In the genomic region with DNA sequence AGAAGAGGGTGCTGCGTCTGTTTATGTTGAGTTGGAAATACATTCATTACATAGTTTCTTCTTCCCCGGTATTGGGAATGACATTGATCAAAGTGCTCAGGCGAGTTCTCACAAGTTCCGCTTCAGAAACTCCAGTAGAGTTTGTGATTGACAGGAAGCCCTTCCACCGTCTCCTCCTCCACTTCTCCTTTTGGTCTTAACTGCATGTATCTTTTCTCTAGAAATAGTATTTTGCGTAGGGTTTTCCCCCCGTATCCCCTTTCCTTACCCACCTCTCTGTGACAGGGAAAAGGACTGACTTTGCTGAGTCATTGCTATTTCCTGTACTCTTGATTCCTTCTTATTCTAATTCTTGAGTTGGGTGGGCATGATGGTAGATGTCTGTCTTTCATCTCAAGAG, we compare ENCODE assay signal across 18 mouse cellular contexts. TPM values are rescaled to one million over a fixed set of nuclear protein-coding genes. Genes with fewer than 3 reads are reported as not detected.
DNase-seq lines count a peak whose midpoint lies in the region; ATAC-seq and TF ChIP-seq lines count a peak whose summit lies in the region.
"Had no signal": no experiment of that assay in that cellular context is flagged by ENCODE, and none has a peak within 500 bp of the region (broad histone marks: within the 10 kb centered on the region; RNA-seq: fewer than 3 reads in every experiment).

No protein-coding gene starts in this region.

- H3K9ac ChIP-seq in CH12.LX (ENCODE audit: insufficient read depth, low read depth) = no peak overlapping the region
- H3K9ac ChIP-seq: embryonic facial prominence, embryonic 12.5 days; forebrain, embryonic 15.5 days; heart, embryonic 13.5 days; hindbrain, embryonic 13.5 days; intestine, embryonic 15.5 days had no signal

- in situ Hi-C loops in CH12.LX (cut with MboI; ENCODE audit: low pct_ligation_motif_present, low pct_unique_long_range_greater_than_20kb, low sequenced_read_pairs) = loop anchor here (10.0 kb wide), 1 partner anchor 53 kb away; no protein-coding TSS in a partner anchor

- peak; percentile 23 for DNase-seq in heart, adult 11 months
- no peak for DNase-seq in heart, postnatal 36 days
- DNase-seq in CH12.LX (ENCODE audit: extremely low read depth) = peak; percentile 46
- no peak for DNase-seq in cerebellum, adult 8-10 months
- no peak for DNase-seq in retina, postnatal 1 day
- no peak for DNase-seq in adrenal gland, adult 18-20 months (ENCODE audit: low spot score in 2 of 2)
- DNase-seq: adrenal gland, postnatal 14 days; cerebellum, adult 11-12 months; cerebellum, postnatal 10 days; gastrocnemius, postnatal 14 days; heart, postnatal 4 days had no signal

- no peak for TF ChIP-seq POLR2A in CH12.LX (IDR thresholded peaks at IDR 0.05; ENCODE audit: low read depth, low read length)

- H3K27me3 ChIP-seq in CH12.LX (replicated peaks) = no peaks in the 10 kb centered on the region
- H3K27me3 ChIP-seq: embryonic facial prominence, embryonic 12.5 days; forebrain, embryonic 15.5 days; heart, embryonic 13.5 days; hindbrain, embryonic 13.5 days; intestine, embryonic 15.5 days had no signal

- H3K36me3 ChIP-seq in CH12.LX (replicated peaks in 1 of 2; ENCODE audit: control insufficient read depth in 1 of 2, insufficient read depth in 1 of 2, low read length in 1 of 2) = no peaks in the 10 kb centered on the region
- H3K36me3 ChIP-seq: embryonic facial prominence, embryonic 12.5 days; forebrain, embryonic 15.5 days; heart, embryonic 13.5 days; hindbrain, embryonic 13.5 days; intestine, embryonic 15.5 days had no signal

- H3K27ac ChIP-seq in CH12.LX (ENCODE audit: insufficient read depth, low read depth) = no peak overlapping the region
- H3K27ac ChIP-seq: embryonic facial prominence, embryonic 12.5 days; forebrain, embryonic 15.5 days; heart, embryonic 13.5 days; hindbrain, embryonic 13.5 days; intestine, embryonic 15.5 days had no signal

- no peaks in the 10 kb centered on the region for H3K79me2 ChIP-seq in CH12.LX (replicated peaks; ENCODE audit: control insufficient read depth, extremely low read depth, insufficient read depth, poor library complexity, severe bottlenecking)

- no peaks in the 10 kb centered on the region for H3K9me3 ChIP-seq in CH12.LX (replicated peaks; ENCODE audit: low read length)
- H3K9me3 ChIP-seq: embryonic facial prominence, embryonic 12.5 days; forebrain, embryonic 15.5 days; heart, embryonic 13.5 days; hindbrain, embryonic 13.5 days; intestine, embryonic 15.5 days had no signal

- ATAC-seq in granulocyte monocyte progenitor cell, adult 5-6 weeks (replicated peaks; ENCODE audit: poor library complexity, severe bottlenecking) = peak; percentile 79
- peak; percentile 43; the same call in 1 of the 2 replicates for ATAC-seq in monocyte, adult 5-6 weeks (replicated peaks; ENCODE audit: insufficient number of reproducible peaks, low FRiP score, low TSS enrichment, poor library complexity, severe bottlenecking)
- ATAC-seq: forebrain, embryonic 15.5 days; intestine, embryonic 15.5 days had no signal

- peak overlapping the region; percentile 61; the same call in 1 of the 2 replicates for H3K4me2 ChIP-seq in CH12.LX (ENCODE audit: insufficient read depth, low read depth, poor library complexity, severe bottlenecking)
- H3K4me2 ChIP-seq: embryonic facial prominence, embryonic 12.5 days; forebrain, embryonic 15.5 days; heart, embryonic 13.5 days; hindbrain, embryonic 13.5 days; intestine, embryonic 15.5 days had no signal

- peak; percentile 28; the same call in 1 of the 2 replicates for TF ChIP-seq EP300 in CH12.LX (IDR thresholded peaks at IDR 0.05; ENCODE audit: low read length)

- H3K4me1 ChIP-seq in CH12.LX (ENCODE audit: control insufficient read depth in 1 of 2, insufficient read depth in 2 of 2) = peaks cover 2 to 15% of the 10 kb centered on the region in 2 experiments; a peak in 3 of 4 replicates
- H3K4me1 ChIP-seq: embryonic facial prominence, embryonic 12.5 days; forebrain, embryonic 15.5 days; hindbrain, embryonic 13.5 days; intestine, embryonic 15.5 days had no signal

- dilution Hi-C loops in CH12.LX (cut with MboI; ENCODE audit: extremely low pct_ligation_motif_present, extremely low pct_unique_long_range_greater_than_20kb, low sequenced_read_pairs) = no loop called here

- TF ChIP-seq CTCF in CH12.LX (conservative IDR thresholded peaks at IDR 0.05 in 1 of 2, IDR thresholded peaks at IDR 0.05 in 1 of 2; ENCODE audit: low read depth in 2 of 2, low read length in 2 of 2) = no peak

- H3K4me3 ChIP-seq in CH12.LX (replicated peaks in 1 of 3; ENCODE audit: low read depth in 2 of 3, low read length in 2 of 3, poor library complexity in 1 of 3) = no peak overlapping the region
- H3K4me3 ChIP-seq: embryonic facial prominence, embryonic 12.5 days; forebrain, embryonic 15.5 days; heart, embryonic 13.5 days; hindbrain, embryonic 13.5 days; intestine, embryonic 15.5 days had no signal

- TF ChIP-seq RAD21 in CH12.LX (IDR thresholded peaks at IDR 0.05; ENCODE audit: low read depth, low read length) = no peak

- intact Hi-C loops in heart, postnatal 36 days (cut with DNase I) = loop anchor here (10.0 kb wide), 1 partner anchor 63 kb away; no protein-coding TSS in a partner anchor

TF ChIP-seq in CH12.LX, 34 proteins besides CTCF, POLR2A, EP300 and RAD21:
- TF ChIP-seq SMC3 (IDR thresholded peaks at IDR 0.05; ENCODE audit: low read depth, low read length) (no peak), USF2 (conservative IDR thresholded peaks at IDR 0.05; ENCODE audit: low read depth, low read length) (no peak), MAFK (IDR thresholded peaks at IDR 0.05; ENCODE audit: insufficient replicate concordance, low read length) (0 out of 2 replicates have a peak, but pooled peaks have one; percentile 61)

RNA-seq across cellular contexts. Expression of gene Aqp9, which starts 18.9 kb away (rescaled TPM):
- total RNA-seq in heart, postnatal 36 days (2021) = under 1 TPM; 0.16 to 0.22 TPM
- total RNA-seq in CH12.LX (2012; rRNA removed) (0.08 TPM in 1 of 2 replicates, not detected in the other), CH12.LX (2014; rRNA removed) (not detected in 2 replicates)
- not detected in 2 replicates for polyA plus RNA-seq in CH12.LX (2012; ENCODE audit: insufficient read length, low read depth)
- 1.0 and 1.1 TPM in 2 replicates for total RNA-seq in granulocyte monocyte progenitor cell, adult 5-6 weeks (2014; fragmentation: Nextera tagmentation)
- 0.52 and 1.4 TPM in 2 replicates for total RNA-seq in granulocyte monocyte progenitor cell, adult 5-6 weeks (2017)
- total RNA-seq in monocyte, adult 5-6 weeks (2017) = 13.4 to 39.6 TPM (median 30.9 TPM) in 3 replicates
- total RNA-seq in adrenal gland, adult 18-20 months (2021) = under 1 TPM; 0.16 to 0.33 TPM
- polyA plus RNA-seq: embryonic facial prominence, embryonic 12.5 days had no signal

RNA-seq across cellular contexts. Expression of gene Aldh1a2, which starts 28.2 kb away (rescaled TPM):
- 1 to 10 TPM; 8.5 to 8.8 TPM for total RNA-seq in heart, postnatal 36 days (2021)
- total RNA-seq in CH12.LX (2012; rRNA removed) (10.4 and 11.9 TPM in 2 replicates), CH12.LX (2014; rRNA removed) (0.38 and 0.77 TPM in 2 replicates)
- 1.4 and 1.5 TPM in 2 replicates for polyA plus RNA-seq in CH12.LX (2012; ENCODE audit: insufficient read length, low read depth)
- not detected in 2 replicates for total RNA-seq in granulocyte monocyte progenitor cell, adult 5-6 weeks (2014; fragmentation: Nextera tagmentation)
- total RNA-seq in granulocyte monocyte progenitor cell, adult 5-6 weeks (2017) = not detected in 2 replicates
- 2.6 to 3.9 TPM (median 2.6 TPM) in 3 replicates for total RNA-seq in monocyte, adult 5-6 weeks (2017)
- 10 to 100 TPM; 57.6 to 77.7 TPM for total RNA-seq in adrenal gland, adult 18-20 months (2021)

Comparison
In these comparisons a context has a peak if more than half of its experiments do, and no peak if none do; other contexts are left out.
1. DNase-seq: peak in heart, adult 11 months (single experiment) and CH12.LX (single experiment); none in heart, postnatal 36 days (0 of 2), cerebellum, adult 8-10 months (single experiment), retina, postnatal 1 day (single experiment) and adrenal gland, adult 18-20 months (0 of 2).
2. RNA of gene Aldh1a2, which starts 28.2 kb away (total RNA-seq): 57.6 to 77.7 TPM in adrenal gland, adult 18-20 months; 0.38 to 11.9 TPM in CH12.LX, 8.5 to 8.8 TPM in heart, postnatal 36 days, 2.6 to 3.9 TPM in monocyte, adult 5-6 weeks and not detected in granulocyte monocyte progenitor cell, adult 5-6 weeks; every median in the first group is over 4 times any median in the second.